Mouse (Mus musculus) erythroblast, embryonic 14.5 days (primary cell): Measurements from ENCODE around the gene Tmem30c.

ENCODE experiments used
- GATA1 ChIP-seq: IDR thresholded peaks from 2 replicates; pipeline ENCODE4 v1.6.1; 2012; ENCODE audit warnings: low read length, inconsistent platforms, mixed read lengths
- TAL1 ChIP-seq: IDR thresholded peaks from 3 replicates; pipeline ENCODE4 v1.6.1; 2012; ENCODE audit warnings: low read length, inconsistent platforms, mixed read lengths

DNA sequence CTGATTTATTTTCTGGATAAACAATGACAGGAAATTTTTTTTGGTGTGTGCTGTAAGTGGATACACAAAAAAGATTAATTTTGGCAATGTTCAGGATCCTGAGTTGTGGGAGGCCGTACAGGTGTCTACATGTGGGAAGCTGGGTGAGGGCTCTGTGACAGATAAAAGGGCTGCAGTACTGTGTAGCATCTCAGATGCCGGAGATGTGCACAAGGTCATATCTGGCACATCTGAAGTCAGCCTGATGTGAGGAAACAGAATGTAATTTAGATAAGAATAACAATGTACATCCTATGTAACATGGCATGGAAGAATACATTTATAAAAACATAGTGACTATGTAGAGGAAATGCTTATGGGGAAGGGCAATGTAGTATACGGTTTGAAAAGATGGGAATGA, 20.8 kb upstream of the Tmem30c start:
- TF ChIP-seq GATA1 (no peak), TAL1 (no peak)
